Mouse (Mus musculus) embryonic facial prominence, embryonic 13.5 days (tissue): ENCODE measurements around the gene Prkacb. TPM values are rescaled to one million over a fixed set of nuclear protein-coding genes. Genes with fewer than 3 reads are reported as not detected.
"Not testable (repeated sequence)": the region's sequence is repeated elsewhere in the genome, so short reads cannot be mapped to it uniquely, and the experiment has no call there.

Experiments used
- ATAC-seq: fragments of 200-750 bp; cut with Nextera tagmentation; 2 replicates; pipeline ENCODE4 v1.8.0; 2017; ENCODE audit warnings: low read depth; ENCODE audit not compliant: insufficient number of reproducible peaks, insufficient read depth, low FRiP score, low TSS enrichment
- H3K27ac ChIP-seq: fragments of 300-500 bp; sonication (generic); 2 replicates; pipeline ENCODE4 v1.5.1; 2015; ENCODE audit warnings: moderate library complexity, mild to moderate bottlenecking, inconsistent platforms
- H3K27me3 ChIP-seq: fragments of 300-500 bp; sonication (generic); 2 replicates; pipeline ENCODE4 v1.6.1; 2015; ENCODE audit warnings: mild to moderate bottlenecking, inconsistent platforms
- H3K36me3 ChIP-seq: fragments of 300-500 bp; sonication (generic); 2 replicates; pipeline ENCODE4 v1.6.1; 2015; ENCODE audit warnings: mild to moderate bottlenecking, inconsistent platforms
- H3K4me1 ChIP-seq: fragments of 300-500 bp; sonication (generic); 2 replicates; pipeline ENCODE4 v1.6.1; 2015; ENCODE audit warnings: inconsistent platforms
- H3K4me2 ChIP-seq: fragments of 300-500 bp; sonication (generic); 2 replicates; pipeline ENCODE4 v1.6.1; 2015; ENCODE audit warnings: moderate library complexity, mild to moderate bottlenecking, inconsistent platforms
- H3K4me3 ChIP-seq: fragments of 300-500 bp; sonication (generic); 2 replicates; pipeline ENCODE4 v1.5.1; 2015; ENCODE audit warnings: mild to moderate bottlenecking, inconsistent platforms
- H3K9ac ChIP-seq: fragments of 300-500 bp; sonication (generic); 2 replicates; pipeline ENCODE4 v1.6.1; 2015; ENCODE audit warnings: mild to moderate bottlenecking, inconsistent platforms
- H3K9me3 ChIP-seq: fragments of 300-500 bp; sonication (generic); 2 replicates; pipeline ENCODE4 v1.6.1; 2016; ENCODE audit warnings: inconsistent platforms
- WGBS: fragments of 180-500 bp; shearing (Covaris S2); methylation state at CpG from one replicate; pipeline ENCODE4 v1.1.7; 2015; ENCODE audit warnings: mixed read lengths; 5-methylcytosine and 5-hydroxymethylcytosine counted together
- polyA plus RNA-seq: library from polyadenylated mRNA; unstranded; fragments of >200 nt; fragmentation: Nextera tagmentation; extraction: Ambion mirVana; gene quantifications from 2 replicates; pipeline ENCODE4 v1.2.1, GENCODE M21; 2015

Prkacb gene
- polyA plus RNA-seq, 1 experiment from 2014 or later: 69.1 TPM

DNA sequence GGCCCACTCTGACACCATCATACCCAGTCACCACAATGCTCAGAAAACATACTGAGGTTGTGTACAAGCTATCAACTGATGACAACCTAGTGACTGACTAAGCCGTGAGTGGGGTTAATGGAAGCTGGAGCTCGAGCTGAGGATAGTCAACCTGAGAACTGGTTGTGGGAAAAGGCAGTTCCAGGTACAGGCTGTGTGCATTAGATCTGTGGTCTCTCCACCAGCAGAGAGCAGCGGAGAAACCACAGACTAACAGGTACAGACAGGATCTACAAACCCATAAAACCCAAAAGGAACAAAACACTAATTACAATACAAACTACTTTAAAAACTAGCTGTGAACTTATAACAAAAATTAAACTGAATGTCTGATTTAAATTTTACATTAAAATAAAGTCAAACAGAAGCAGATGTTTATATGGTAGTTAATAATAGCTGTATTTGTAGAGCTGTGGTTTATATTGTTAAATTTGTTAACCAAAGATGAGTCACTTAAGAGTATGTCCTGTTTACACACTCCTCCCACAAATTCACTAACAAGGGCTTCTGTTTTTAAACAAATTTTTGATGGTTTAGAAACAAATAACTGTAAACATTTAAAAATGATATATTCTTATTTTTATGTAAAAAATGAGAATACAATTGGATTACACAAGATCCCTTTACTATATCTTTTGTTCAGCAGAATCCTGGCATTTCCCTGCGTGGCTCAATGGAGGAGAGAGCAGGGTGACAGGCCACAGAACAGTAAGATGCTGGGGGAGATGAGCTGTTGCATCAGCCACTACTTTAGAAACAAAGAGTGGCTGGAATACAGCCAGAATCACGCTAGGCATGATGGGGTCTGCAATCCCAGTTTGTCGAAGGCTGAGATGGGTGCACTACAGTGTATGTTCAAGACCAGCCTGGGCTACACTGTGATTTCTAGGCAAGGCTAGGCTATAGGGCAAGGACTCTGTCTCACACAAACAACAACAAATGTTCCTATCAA is 54.5 kb downstream of the Prkacb start:
- H3K4me2 ChIP-seq: no peak overlapping the region
- peaks cover 10% of the 10 kb centered on the region for H3K36me3 ChIP-seq
- no peaks in the 10 kb centered on the region for H3K27me3 ChIP-seq
- H3K9me3 ChIP-seq: no peaks in the 10 kb centered on the region
- H3K4me1 ChIP-seq: no peaks in the 10 kb centered on the region
- H3K9ac ChIP-seq: no peak overlapping the region
- H3K4me3 ChIP-seq: no peak overlapping the region
- H3K27ac ChIP-seq: no peak overlapping the region
- no peak for ATAC-seq
- 87% methylated on average over 6 of the region's 6 CpGs for WGBS

DNA sequence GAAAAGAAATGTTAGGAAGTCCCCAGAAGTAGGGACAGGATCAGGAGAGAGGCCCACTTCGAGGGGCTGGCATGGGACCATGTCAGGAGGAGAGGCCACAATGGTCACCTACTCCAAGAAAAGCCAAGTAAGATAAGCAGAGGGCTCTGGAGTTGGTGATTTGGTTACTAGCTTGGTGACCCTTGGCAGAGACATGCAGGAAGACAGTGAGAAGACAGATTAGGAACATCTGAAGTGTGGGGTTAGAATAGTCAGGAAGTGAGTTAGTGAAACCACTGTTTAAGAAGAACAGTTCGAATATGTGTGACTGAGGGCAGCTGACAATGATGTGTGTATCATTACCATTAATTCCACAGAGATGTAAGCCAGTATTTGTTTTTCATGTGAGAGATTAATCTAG is 58.5 kb downstream of the Prkacb start:
- 84% methylated on average over 2 of the region's 2 CpGs for WGBS
- Histone ChIP-seq H3K4me1 (no peaks in the 10 kb centered on the region), H3K27ac (no peak overlapping the region), H3K4me2 (no peak overlapping the region), H3K36me3 (peaks cover 37% of the 10 kb centered on the region), H3K4me3 (no peak overlapping the region), H3K9me3 (no peaks in the 10 kb centered on the region), H3K9ac (no peak overlapping the region), H3K27me3 (no peaks in the 10 kb centered on the region)
- ATAC-seq: no peak

DNA sequence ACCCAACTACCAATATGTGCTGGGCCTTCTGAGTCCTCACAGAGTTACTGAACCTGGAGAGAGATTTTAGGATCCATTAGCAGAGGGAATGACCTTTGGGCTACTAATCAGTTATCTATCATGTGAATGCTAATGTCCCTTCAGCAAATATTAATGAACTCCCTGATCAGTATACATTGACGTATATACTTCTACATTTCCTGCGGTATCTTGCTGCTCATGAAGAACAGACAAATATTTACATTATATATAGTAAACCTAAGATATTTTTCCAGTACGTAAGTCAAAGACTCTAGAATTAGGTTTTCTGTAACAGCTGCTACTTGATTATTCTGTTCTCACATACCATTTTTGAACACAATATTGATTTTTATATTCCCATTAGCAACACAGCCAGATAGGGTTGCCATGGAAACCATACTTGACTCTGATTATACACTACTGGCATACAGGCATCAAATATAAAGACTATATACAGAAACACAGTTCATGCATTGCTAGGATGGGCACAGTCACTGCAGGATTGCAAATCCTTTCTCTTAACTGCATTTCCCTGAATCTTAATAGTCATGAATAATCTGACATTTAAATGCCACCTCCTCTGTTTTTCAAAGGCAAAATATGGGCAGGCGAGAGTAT is 71.1 kb downstream of the Prkacb start:
- no peak overlapping the region for H3K4me2 ChIP-seq
- 95% methylated on average over 4 of the region's 4 CpGs for WGBS
- H3K27me3 ChIP-seq: no peaks in the 10 kb centered on the region
- no peak overlapping the region for H3K27ac ChIP-seq
- H3K36me3 ChIP-seq: peaks cover 60% of the 10 kb centered on the region
- no peaks in the 10 kb centered on the region for H3K4me1 ChIP-seq
- H3K4me3 ChIP-seq: no peak overlapping the region
- ATAC-seq: no peak
- no peak overlapping the region for H3K9ac ChIP-seq
- H3K9me3 ChIP-seq: no peaks in the 10 kb centered on the region

DNA sequence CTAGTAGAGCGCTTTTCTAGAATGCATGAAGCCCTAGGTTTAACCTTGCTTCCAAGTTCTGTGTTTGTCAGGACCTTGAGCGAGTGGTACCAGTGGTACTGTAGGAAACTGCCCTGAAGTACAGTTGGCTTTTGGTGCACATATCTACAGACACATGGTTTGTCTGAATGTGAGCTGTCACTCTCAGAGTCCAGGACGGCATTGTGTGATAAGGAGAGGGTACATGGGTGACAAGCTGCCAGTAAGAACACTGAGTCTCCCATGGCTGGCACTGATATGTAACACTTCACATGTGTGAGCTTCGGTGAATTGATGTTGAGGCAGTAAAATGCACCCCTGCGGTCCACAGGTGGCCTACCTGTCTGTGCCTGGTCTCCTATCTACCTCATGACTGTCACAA is 71.6 kb downstream of the Prkacb start:
- H3K9me3 ChIP-seq: no peaks in the 10 kb centered on the region
- no peaks in the 10 kb centered on the region for H3K27me3 ChIP-seq
- peaks cover 58% of the 10 kb centered on the region for H3K36me3 ChIP-seq
- WGBS: 92% methylated on average over 5 of the region's 5 CpGs
- H3K9ac ChIP-seq: no peak overlapping the region
- no peak overlapping the region for H3K4me2 ChIP-seq
- H3K27ac ChIP-seq: no peak overlapping the region
- no peaks in the 10 kb centered on the region for H3K4me1 ChIP-seq
- ATAC-seq: no peak
- H3K4me3 ChIP-seq: no peak overlapping the region

DNA sequence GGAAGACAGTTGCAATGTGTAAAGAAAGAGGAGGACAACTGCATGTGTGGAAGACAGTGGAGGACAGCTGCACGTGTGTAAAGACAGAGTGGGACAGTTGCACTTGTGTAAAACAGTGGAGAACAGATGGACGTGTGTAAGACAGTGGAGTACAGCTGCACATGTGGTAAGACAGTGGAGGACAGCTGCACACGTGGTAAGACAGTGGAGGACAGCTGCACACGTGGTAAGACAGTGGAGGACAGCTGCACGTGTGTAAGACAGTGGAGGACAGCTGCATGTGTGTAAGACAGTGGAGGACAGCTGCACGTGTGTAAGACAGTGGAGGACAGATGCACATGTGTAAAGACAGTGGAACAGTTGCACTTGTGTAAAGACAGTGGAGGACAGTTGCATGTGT is 76.6 kb downstream of the Prkacb start:
- H3K9me3 ChIP-seq, H3K4me1 ChIP-seq, H3K9ac ChIP-seq, ATAC-seq, H3K27me3 ChIP-seq, H3K4me3 ChIP-seq, H3K4me2 ChIP-seq, H3K27ac ChIP-seq: not testable (repeated sequence)
- H3K36me3 ChIP-seq: peaks cover 57% of the 10 kb centered on the region
- WGBS: 86% methylated on average over 6 of the region's 6 CpGs

DNA sequence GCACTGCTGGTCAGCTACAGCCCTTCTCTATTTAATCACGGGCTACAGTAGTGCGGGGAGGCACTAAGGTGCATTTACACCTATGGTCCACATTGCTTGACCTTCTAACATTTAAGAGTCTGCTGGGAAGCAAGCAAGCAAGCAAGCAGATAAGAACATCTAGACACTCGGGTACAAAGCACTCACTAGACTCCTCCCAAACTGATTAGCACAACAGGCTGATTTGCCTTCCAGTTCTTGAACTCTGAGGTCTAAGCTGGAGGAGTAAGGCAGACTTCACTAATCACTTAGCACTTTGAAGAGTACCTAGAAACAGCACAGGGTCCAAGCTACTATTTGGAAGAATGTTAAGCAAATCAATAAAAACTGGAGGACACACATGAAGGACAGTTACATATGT is 77.1 kb downstream of the Prkacb start:
- Histone ChIP-seq H3K4me2 (no peak overlapping the region), H3K36me3 (peaks cover 55% of the 10 kb centered on the region)

DNA sequence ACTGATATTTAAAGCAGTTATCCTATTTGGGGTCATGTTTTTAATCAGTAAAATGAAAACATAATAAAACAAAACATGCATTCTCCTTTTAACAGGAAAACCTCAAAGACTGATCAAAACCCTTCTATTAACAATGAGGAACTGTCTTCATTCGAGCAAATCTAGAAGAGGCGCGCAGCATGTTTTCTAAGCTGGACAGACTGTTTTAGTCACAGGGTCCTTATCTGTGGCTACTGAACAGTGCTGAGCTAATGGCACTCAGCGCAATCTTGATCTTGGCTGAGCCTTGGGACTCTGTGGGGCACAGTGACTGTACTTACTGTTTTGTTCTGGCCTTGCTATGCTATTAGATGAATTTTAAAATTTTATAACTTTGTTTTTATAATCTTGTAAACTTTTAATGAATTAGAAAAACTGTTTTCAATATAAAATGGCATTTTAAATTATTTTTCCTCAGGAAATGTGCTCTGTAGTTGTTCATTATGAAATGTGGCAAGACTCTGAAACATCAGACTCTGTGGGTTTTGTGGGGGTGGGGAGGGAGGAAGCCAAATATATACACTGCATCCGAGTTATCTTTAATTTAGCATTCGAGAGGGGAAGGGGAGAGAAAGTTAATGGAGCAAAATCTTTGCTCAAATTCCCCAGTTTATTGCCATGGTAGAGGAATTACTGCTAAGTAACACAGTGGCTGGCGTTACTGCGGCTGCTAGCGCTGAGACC is 77.7 kb downstream of the Prkacb start:
- H3K9me3 ChIP-seq: no peaks in the 10 kb centered on the region
- H3K36me3 ChIP-seq: peaks cover 55% of the 10 kb centered on the region
- no peak overlapping the region for H3K4me2 ChIP-seq
- no peak overlapping the region for H3K9ac ChIP-seq
- no peaks in the 10 kb centered on the region for H3K4me1 ChIP-seq
- no peak overlapping the region for H3K27ac ChIP-seq
- H3K27me3 ChIP-seq: no peaks in the 10 kb centered on the region
- no peak for ATAC-seq
- 75% methylated on average over 9 of the region's 9 CpGs for WGBS
- no peak overlapping the region for H3K4me3 ChIP-seq

More for the DNA sequence above, 77.1 kb downstream of the Prkacb start:
- H3K4me1 ChIP-seq: no peaks in the 10 kb centered on the region
- H3K4me3 ChIP-seq: no peak overlapping the region
- 81% methylated on average over 3 of the region's 3 CpGs for WGBS
- no peak overlapping the region for H3K27ac ChIP-seq
- ATAC-seq: no peak
- no peaks in the 10 kb centered on the region for H3K9me3 ChIP-seq
- no peak overlapping the region for H3K9ac ChIP-seq
- H3K27me3 ChIP-seq: no peaks in the 10 kb centered on the region

DNA sequence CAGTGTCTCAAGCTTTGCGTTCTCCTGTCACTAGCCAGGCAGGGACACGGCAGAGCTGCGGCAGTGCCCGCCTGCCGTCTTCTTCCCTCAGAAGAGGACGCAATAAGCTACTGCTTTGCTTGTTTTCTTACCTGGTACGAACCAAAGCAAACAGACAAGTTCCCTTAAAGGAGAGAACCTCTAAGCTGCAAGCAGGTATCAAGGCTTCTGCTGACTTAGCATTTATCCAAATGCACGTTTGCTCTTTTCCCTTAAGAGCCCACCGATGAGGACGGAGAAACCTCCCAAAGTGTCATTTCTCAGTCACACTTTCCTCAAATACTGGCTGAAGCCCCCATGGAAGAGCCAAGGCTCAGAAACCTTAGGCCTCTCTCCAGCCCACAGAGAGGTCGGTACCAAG is 81.3 kb downstream of the Prkacb start:
- H3K9ac ChIP-seq: no peak overlapping the region
- H3K27me3 ChIP-seq: no peaks in the 10 kb centered on the region
- H3K4me3 ChIP-seq: no peak overlapping the region
- no peak for ATAC-seq
- peaks cover 63% of the 10 kb centered on the region for H3K36me3 ChIP-seq
- no peak overlapping the region for H3K4me2 ChIP-seq
- WGBS: 95% methylated on average over 11 of the region's 11 CpGs
- H3K9me3 ChIP-seq: no peaks in the 10 kb centered on the region
- H3K4me1 ChIP-seq: no peaks in the 10 kb centered on the region
- no peak overlapping the region for H3K27ac ChIP-seq

DNA sequence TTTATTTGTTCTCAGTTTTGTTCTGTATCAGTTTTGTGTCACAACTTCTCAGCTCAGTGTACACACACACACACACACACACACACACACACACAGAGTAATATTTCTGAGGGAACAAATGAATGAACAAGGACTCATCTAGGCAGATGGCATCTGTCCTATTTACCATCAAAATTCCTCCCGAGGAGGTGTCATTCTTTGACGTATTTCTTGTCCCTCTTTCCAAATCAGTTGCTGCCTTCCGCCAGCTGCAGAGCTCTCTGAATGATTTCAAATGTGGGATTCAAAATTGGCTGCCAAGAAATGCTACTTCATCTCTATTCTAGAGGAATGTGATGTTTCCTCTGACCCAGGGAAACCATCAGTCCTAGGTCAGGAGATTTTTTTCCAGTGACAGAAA is 89.8 kb downstream of the Prkacb start:
- Histone ChIP-seq H3K36me3 (peaks cover 32% of the 10 kb centered on the region), H3K4me3 (no peak overlapping the region), H3K27me3 (no peaks in the 10 kb centered on the region), H3K4me1 (no peaks in the 10 kb centered on the region), H3K4me2 (no peak overlapping the region), H3K9ac (no peak overlapping the region), H3K9me3 (peaks cover 6% of the 10 kb centered on the region; the same call in 1 of the 2 replicates), H3K27ac (no peak overlapping the region)
- WGBS: 41% methylated on average over 3 of the region's 3 CpGs
- ATAC-seq: no peak

DNA sequence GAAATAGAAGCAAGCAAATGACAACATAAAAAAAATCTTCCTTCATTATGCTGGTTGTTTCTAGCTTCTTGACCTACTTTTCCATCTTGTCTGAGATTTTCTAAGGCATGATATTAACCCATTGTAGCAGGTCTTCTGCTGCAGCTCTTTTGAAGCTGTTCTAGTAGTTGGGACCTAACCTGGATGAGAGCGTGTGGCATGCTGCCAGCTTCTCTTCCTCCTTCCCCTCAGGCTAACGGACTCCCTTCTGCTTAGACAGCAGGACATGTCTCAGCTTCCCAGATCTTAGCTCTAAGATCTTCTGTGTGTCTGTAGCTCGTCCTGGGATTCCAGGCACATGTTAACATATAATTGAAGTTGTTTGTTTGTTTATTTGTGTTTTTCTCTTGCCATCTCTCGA is 93.1 kb downstream of the Prkacb start:
- no peak overlapping the region for H3K9ac ChIP-seq
- no peaks in the 10 kb centered on the region for H3K4me1 ChIP-seq
- H3K36me3 ChIP-seq: 0 out of 2 replicates have a peak, but pooled peaks cover 3% of the 10 kb centered on the region
- no peak overlapping the region for H3K4me3 ChIP-seq
- no peak overlapping the region for H3K4me2 ChIP-seq
- H3K27ac ChIP-seq: no peak overlapping the region
- WGBS: 72% methylated on average over 4 of the region's 4 CpGs
- H3K9me3 ChIP-seq: no peaks in the 10 kb centered on the region
- H3K27me3 ChIP-seq: no peaks in the 10 kb centered on the region
- ATAC-seq: no peak

DNA sequence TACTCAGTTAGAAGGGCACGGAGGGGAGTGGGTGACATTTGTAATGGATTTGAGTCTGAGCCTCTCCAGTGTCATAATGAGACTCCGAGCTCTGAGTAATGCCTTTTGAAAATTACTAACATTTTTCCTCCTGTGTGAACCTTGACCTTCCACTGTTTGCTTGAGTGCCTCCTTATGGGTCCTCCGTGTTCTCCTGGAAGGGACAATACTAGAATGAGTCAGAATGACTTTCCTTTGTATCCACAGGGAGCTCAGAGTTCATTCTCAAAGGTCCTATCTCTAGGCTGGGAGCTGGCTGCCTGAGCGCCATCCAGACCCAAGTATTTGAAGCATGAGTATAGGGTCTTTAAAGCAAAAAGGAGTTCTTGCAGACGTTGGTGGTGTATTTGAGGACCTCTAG is 94.5 kb downstream of the Prkacb start:
- no peak for ATAC-seq
- Histone ChIP-seq H3K27me3 (no peaks in the 10 kb centered on the region), H3K4me1 (no peaks in the 10 kb centered on the region), H3K9ac (no peak overlapping the region), H3K27ac (no peak overlapping the region), H3K36me3 (no peaks in the 10 kb centered on the region), H3K9me3 (no peaks in the 10 kb centered on the region), H3K4me2 (no peak overlapping the region), H3K4me3 (no peak overlapping the region)
- WGBS: 75% methylated on average over 5 of the region's 5 CpGs
